Mouse (Mus musculus) liver, postnatal 0 days (tissue): Measurements from ENCODE around the gene Exosc3.

Experiments
- CTCF ChIP-seq: sonication (generic); IDR thresholded peaks from 2 replicates; pipeline ENCODE4 v1.5.1; 2016; ENCODE audit warnings: antibody characterized with exemption, low read depth
- EP300 ChIP-seq: IDR thresholded peaks from 2 replicates; pipeline ENCODE4 v1.6.1; 2016; ENCODE audit warnings: antibody characterized with exemption, low read depth, mild to moderate bottlenecking

DNA sequence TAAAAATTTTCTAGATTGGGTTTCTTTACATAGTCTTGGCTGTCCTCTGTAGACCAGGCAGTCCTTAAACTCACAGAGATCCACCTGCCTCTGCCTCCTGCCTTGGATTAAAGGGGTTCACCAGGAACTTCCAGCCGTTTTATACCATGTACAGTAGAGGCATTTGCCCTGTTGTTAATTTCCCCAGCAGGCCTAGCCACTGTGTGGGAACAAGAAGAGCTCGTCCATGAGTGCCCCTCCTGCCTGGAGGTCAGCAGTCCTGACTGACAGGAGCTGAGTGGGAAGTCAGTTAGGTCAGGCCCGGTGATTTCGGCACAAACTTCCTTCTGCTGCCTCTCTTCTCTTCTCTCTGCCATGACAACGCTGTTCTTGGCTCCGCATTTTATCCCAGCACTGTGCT, 33.9 kb downstream of the Exosc3 start:
- TF ChIP-seq CTCF (no peak), EP300 (no peak)
